Mouse (Mus musculus): ENCODE results near the gene Hrct1. TPM values are rescaled to one million over a fixed set of nuclear protein-coding genes. Genes with fewer than 3 reads are reported as not detected.

Gene Hrct1
- polyA plus RNA-seq, 1 experiment from 2014 or later = 0.61 TPM

- Histone ChIP-seq H3K27me3 (replicated peaks) (no peaks in the 10 kb centered on the region), H3K9me3 (no peaks in the 10 kb centered on the region), H3K4me3 (no peak overlapping the region), H3K4me2 (no peak overlapping the region), H3K4me1 (no peaks in the 10 kb centered on the region), H3K36me3 (replicated peaks) (no peaks in the 10 kb centered on the region), H3K9ac (no peak overlapping the region), H3K27ac (no peak overlapping the region)
- 87% methylated on average over 13 of the region's 13 CpGs for WGBS
- no peak for ATAC-seq (replicated peaks)
Measured at GRCm38 (mm10) chr4:43705991-43706390, 21.0 kb upstream of the Hrct1 start.

- H3K4me2 ChIP-seq = no peak within 1 kb of the TSS
- no peak within 1 kb of the TSS for H3K4me3 ChIP-seq
- 85% methylated on average over 6 of the region's 6 CpGs for WGBS
- no peaks in the 10 kb centered on the region for H3K9me3 ChIP-seq
- no peak within 1 kb of the TSS for H3K9ac ChIP-seq
- H3K27me3 ChIP-seq (replicated peaks) = no peaks in the 10 kb centered on the region
- no peaks in the 10 kb centered on the region for H3K36me3 ChIP-seq (replicated peaks)
- no peak for ATAC-seq (replicated peaks)
- H3K27ac ChIP-seq = no peak within 1 kb of the TSS
- no peaks in the 10 kb centered on the region for H3K4me1 ChIP-seq
Measured at GRCm38 (mm10) chr4:43709869-43710268, 17.1 kb upstream of the Hrct1 start, which contains the start of gene Olfr71. Olfr71 (minus strand) TSS chr4:43710255.

GRCm38 (mm10) chr4:43711821-43712220, 15.2 kb upstream of the Hrct1 start:
- no peak overlapping the region for H3K9ac ChIP-seq
- H3K4me3 ChIP-seq = no peak overlapping the region
- 1% methylated on average over 2 of the region's 2 CpGs for WGBS
- no peaks in the 10 kb centered on the region for H3K4me1 ChIP-seq
- no peak for ATAC-seq (replicated peaks)
- no peak overlapping the region for H3K4me2 ChIP-seq
- no peaks in the 10 kb centered on the region for H3K27me3 ChIP-seq (replicated peaks)
- H3K27ac ChIP-seq = no peak overlapping the region
- H3K36me3 ChIP-seq (replicated peaks) = no peaks in the 10 kb centered on the region
- H3K9me3 ChIP-seq = no peaks in the 10 kb centered on the region

- H3K36me3 ChIP-seq (replicated peaks) = no peaks in the 10 kb centered on the region
- no peaks in the 10 kb centered on the region for H3K4me1 ChIP-seq
- no peak overlapping the region for H3K4me2 ChIP-seq
- H3K27me3 ChIP-seq (replicated peaks) = no peaks in the 10 kb centered on the region
- WGBS = 42% methylated on average over 7 of the region's 7 CpGs
- H3K9me3 ChIP-seq = no peaks in the 10 kb centered on the region
- H3K4me3 ChIP-seq = no peak overlapping the region
- H3K27ac ChIP-seq = no peak overlapping the region
- no peak overlapping the region for H3K9ac ChIP-seq
- ATAC-seq (replicated peaks) = no peak
Measured at GRCm38 (mm10) chr4:43713652-43714219, 13.3 kb upstream of the Hrct1 start.

- Histone ChIP-seq H3K36me3 (replicated peaks) (no peaks in the 10 kb centered on the region), H3K9me3 (no peaks in the 10 kb centered on the region), H3K4me2 (no peak overlapping the region), H3K27ac (no peak overlapping the region), H3K4me1 (no peaks in the 10 kb centered on the region), H3K4me3 (no peak overlapping the region), H3K27me3 (replicated peaks) (no peaks in the 10 kb centered on the region), H3K9ac (no peak overlapping the region)
- WGBS = 54% methylated on average over 12 of the region's 16 CpGs
- ATAC-seq (replicated peaks) = no peak
Measured at GRCm38 (mm10) chr4:43720491-43721228, 6.3 kb upstream of the Hrct1 start.

- H3K4me2 ChIP-seq = no peak overlapping the region
- H3K27ac ChIP-seq = no peak overlapping the region
- no peak overlapping the region for H3K9ac ChIP-seq
- no peaks in the 10 kb centered on the region for H3K4me1 ChIP-seq
- no peak for ATAC-seq (replicated peaks)
- H3K4me3 ChIP-seq = no peak overlapping the region
- H3K36me3 ChIP-seq (replicated peaks) = no peaks in the 10 kb centered on the region
- 86% methylated on average over 4 of the region's 4 CpGs for WGBS
- no peaks in the 10 kb centered on the region for H3K9me3 ChIP-seq
- H3K27me3 ChIP-seq (replicated peaks) = no peaks in the 10 kb centered on the region
Measured at GRCm38 (mm10) chr4:43722191-43722590, 4.8 kb upstream of the Hrct1 start.

- 46% methylated on average over 1 of the region's 1 CpGs for WGBS
- H3K4me3 ChIP-seq = no peak overlapping the region
- ATAC-seq (replicated peaks) = no peak
Measured at GRCm38 (mm10) chr4:43724764-43725163, 2.2 kb upstream of the Hrct1 start.

GRCm38 (mm10) chr4:43726228-43726993, 577 bp upstream of the Hrct1 start:
- Histone ChIP-seq H3K36me3 (replicated peaks) (no peaks in the 10 kb centered on the region), H3K9me3 (no peaks in the 10 kb centered on the region), H3K4me3 (no peak overlapping the region), H3K4me1 (no peaks in the 10 kb centered on the region), H3K9ac (no peak overlapping the region), H3K4me2 (no peak overlapping the region), H3K27ac (no peak overlapping the region), H3K27me3 (replicated peaks) (no peaks in the 10 kb centered on the region)
- WGBS = 78% methylated on average over 12 of the region's 12 CpGs
- no peak for ATAC-seq (replicated peaks)

More at GRCm38 (mm10) chr4:43724764-43725163, 2.2 kb upstream of the Hrct1 start:
- Histone ChIP-seq H3K4me1 (no peaks in the 10 kb centered on the region), H3K36me3 (replicated peaks) (no peaks in the 10 kb centered on the region), H3K9ac (no peak overlapping the region), H3K27me3 (replicated peaks) (no peaks in the 10 kb centered on the region), H3K9me3 (no peaks in the 10 kb centered on the region), H3K4me2 (no peak overlapping the region), H3K27ac (no peak overlapping the region)

- Histone ChIP-seq H3K36me3 (replicated peaks) (no peaks in the 10 kb centered on the region), H3K27me3 (replicated peaks) (no peaks in the 10 kb centered on the region), H3K9ac (no peak overlapping the region), H3K4me1 (no peaks in the 10 kb centered on the region), H3K4me2 (no peak overlapping the region), H3K9me3 (no peaks in the 10 kb centered on the region), H3K27ac (no peak overlapping the region), H3K4me3 (no peak overlapping the region)
- 71% methylated on average over 7 of the region's 7 CpGs for WGBS
- no peak for ATAC-seq (replicated peaks)
Measured at GRCm38 (mm10) chr4:43727718-43728575, 959 bp downstream of the Hrct1 start.

GRCm38 (mm10) chr4:43728576-43728954, 1.6 kb downstream of the Hrct1 start:
- no peak overlapping the region for H3K9ac ChIP-seq
- H3K4me3 ChIP-seq = no peak overlapping the region
- WGBS = 50% methylated on average over 5 of the region's 5 CpGs
- no peaks in the 10 kb centered on the region for H3K36me3 ChIP-seq (replicated peaks)
- H3K27ac ChIP-seq = no peak overlapping the region
- no peaks in the 10 kb centered on the region for H3K27me3 ChIP-seq (replicated peaks)
- ATAC-seq (replicated peaks) = no peak
- H3K9me3 ChIP-seq = no peaks in the 10 kb centered on the region
- H3K4me2 ChIP-seq = no peak overlapping the region
- H3K4me1 ChIP-seq = no peaks in the 10 kb centered on the region

- Histone ChIP-seq H3K4me1 (no peaks in the 10 kb centered on the region), H3K27me3 (replicated peaks) (no peaks in the 10 kb centered on the region), H3K4me3 (no peak overlapping the region), H3K9ac (no peak overlapping the region), H3K9me3 (no peaks in the 10 kb centered on the region), H3K4me2 (no peak overlapping the region), H3K36me3 (replicated peaks) (no peaks in the 10 kb centered on the region), H3K27ac (no peak overlapping the region)
- ATAC-seq (replicated peaks) = no peak
- WGBS = 83% methylated on average over 3 of the region's 3 CpGs
Measured at GRCm38 (mm10) chr4:43729126-43729525, 2.1 kb downstream of the Hrct1 start.
